Mouse (Mus musculus) T-cell, adult 2 months (primary cell): Measurements from ENCODE around the gene Stx1b.
"Not testable (repeated sequence)": the region's sequence is repeated elsewhere in the genome, so short reads cannot be mapped to it uniquely, and the experiment has no call there.

ENCODE experiments used
- DNase-seq: peaks from one replicate; pipeline ENCODE4 v3.0.0; 2022; ENCODE audit warnings: low spot score

Gene Stx1b

DNA sequence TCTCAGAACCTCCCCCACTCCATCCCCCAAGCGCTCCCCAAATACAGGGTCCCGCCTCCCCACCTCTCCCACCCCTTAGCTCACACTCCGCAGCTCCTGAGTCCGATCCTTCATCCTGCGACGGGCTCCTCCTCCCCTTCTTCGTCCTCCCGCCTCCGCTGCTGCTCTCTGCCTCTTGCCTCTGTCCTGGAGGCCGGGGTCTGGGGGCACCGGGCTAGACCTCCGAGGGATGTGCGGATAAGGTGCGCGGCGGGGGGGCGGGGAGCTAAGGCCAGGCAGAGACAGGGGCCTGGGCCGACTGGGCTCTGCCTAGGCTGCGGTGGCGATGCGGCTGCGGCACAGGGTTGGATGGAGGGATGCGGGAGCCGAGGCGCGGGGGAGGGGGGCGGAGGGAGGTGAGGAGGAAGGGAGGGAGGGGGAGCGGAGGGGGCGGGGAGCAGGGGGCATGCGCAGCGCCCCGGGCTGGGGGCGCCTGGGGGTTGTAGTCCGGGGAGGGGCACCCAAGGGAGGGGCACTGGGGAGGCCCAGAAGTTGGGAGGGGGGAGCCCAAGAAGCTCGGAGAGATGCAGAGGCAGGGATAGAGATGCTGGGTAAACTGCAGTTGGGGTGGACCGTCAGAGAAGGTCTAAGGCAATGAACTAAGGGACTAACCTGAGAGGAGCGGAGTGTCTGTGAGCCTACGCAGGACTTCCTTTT lies at the start of gene Stx1b, which contains the start of gene Stx4a:
TSS of gene Stx1b (minus strand) at position 374 of the 696 bp plus-strand sequence.
TSS of gene Stx4a (plus strand) at position 119 of the 696 bp plus-strand sequence.
- no peak for DNase-seq

DNA sequence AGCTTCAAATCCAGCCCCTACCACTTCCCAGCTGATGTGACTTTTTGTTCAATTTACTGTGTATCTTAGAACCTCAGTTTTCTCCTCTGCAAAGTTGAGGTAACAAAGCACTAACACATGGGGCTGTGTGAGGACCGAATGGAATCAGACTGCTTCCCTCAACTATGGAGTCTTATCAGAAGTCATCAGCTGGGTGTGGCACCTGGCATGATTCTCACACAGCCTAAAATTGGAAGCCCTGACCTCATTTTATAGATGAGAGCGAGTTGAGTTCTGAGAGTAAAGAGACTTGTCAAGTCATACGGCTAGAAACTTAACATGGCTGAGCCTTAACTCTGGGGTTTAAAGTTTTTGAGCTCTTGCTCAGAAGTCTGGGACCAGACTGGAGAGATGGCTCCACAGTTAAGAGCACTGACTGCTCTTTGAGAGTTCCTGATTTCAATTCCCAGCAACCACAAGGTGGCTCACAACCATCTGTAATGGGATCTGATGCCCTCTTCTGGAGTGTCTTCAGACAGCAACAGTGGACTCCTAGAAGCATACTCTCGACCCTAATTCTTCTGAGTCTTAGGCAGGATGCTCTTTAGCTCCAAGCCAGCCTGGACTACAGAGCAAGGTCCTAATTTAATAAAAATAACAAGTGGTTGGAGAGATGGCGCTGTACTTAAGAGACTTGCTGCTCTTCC lies 45.9 kb upstream of the Stx1b start:
- DNase-seq = no peak

DNA sequence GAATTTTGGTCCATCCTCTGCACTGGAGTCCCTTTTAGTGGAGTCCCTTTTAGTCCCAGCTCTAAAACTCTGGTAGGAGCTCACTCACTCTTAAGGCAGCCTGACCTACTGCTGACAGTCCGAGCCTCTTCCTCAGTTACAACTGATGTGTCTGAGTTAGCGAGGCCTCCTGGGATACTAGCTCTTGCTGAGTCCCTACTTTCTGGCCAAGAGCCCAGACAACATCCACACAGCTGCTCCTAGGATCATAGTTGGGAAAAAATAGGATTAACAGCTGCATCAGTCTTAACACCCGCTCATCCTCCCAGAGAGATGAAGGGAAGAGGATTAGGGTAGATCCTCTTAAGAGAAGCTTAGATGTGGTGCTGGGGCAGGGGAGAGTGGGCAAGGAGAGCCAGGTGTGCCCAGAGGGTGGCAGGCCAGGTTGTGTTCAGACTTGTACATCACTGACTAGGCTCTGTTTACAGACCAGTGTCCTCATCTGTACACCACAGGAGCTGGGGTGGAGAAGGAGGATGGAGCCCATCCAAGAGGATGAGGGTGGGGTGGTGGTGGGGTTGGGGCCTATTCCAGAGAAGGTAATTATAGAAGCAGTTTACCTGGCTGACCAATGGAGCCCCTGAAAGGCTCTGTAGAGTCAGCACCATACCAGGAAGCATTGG lies 44.9 kb upstream of the Stx1b start:
- no peak for DNase-seq

DNA sequence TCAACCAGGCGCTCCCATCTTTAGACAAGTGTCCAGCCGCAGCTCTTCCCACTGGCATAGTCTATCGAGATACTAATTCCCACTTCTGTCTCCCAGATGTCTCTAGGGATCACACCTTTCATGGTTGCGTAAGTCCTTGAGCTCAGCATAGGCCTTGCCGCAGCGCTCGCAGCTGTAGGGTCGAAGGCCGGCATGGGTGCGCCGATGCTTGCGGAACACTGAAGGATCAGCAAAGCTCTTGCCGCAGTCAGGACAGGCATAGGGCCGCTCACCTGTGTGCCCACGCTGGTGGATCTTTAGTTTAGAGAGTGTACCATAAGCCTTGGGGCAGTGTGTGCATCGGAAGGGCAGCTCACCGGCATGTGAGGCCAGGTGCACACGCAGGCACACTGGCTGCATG lies 43.3 kb upstream of the Stx1b start:
- DNase-seq = no peak

DNA sequence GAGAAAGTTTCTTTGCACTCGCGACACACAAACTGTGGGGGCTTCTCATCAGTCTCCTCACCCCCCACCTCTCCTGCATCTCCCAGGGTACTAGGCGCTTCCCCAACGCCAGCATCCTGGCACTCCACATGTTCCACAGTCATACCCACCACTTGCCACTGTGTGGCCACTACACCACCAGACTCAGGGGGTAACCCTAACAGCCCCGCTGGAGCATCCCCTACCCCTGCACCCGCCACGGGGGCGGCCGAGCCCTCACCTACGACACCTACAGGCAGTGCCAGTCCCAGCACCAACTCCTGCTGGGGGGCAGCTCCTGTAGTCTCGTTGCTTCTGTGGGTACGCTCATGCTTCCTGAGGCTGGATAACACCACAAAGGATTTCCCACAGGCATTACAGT lies 42.1 kb upstream of the Stx1b start:
- no peak for DNase-seq

DNA sequence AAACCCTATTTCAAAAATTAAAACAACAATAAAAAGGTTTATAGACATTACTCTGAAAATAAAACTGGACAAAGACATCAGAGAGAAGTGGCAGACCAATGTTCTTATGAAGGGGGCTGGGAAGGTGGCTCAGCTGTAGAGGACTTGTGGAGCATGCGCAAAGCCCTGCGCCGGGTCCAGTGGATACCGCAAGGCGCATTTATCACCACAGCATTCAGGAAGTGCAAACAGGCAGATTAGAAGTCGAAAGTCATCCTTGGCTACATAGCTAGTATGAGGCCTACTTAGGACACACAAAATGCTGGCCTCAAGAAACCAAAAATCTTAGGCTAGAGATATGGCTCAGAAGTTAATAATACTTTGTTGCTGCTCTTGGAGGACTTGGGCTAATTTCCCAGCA lies 33.9 kb upstream of the Stx1b start:
- no peak for DNase-seq

DNA sequence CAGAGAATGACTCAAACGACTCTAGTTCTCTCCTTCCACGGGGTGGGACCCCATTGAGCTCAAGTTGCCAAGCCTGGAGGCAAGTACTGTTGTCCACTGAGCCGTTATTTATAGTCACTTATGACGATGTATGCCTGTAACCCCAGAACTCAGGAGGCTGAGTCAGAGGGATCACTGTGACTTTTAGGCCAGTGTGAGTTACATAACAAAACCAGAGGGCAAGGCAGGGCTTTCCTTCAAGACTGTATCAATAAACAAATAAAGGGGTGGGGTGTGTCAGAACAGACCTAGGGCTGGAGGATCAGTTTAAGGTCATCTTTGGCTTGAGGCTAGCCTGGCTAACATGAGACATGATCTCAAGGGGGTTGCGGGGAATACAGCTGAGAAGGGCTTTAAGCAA lies 26.6 kb upstream of the Stx1b start:
- DNase-seq = no peak

DNA sequence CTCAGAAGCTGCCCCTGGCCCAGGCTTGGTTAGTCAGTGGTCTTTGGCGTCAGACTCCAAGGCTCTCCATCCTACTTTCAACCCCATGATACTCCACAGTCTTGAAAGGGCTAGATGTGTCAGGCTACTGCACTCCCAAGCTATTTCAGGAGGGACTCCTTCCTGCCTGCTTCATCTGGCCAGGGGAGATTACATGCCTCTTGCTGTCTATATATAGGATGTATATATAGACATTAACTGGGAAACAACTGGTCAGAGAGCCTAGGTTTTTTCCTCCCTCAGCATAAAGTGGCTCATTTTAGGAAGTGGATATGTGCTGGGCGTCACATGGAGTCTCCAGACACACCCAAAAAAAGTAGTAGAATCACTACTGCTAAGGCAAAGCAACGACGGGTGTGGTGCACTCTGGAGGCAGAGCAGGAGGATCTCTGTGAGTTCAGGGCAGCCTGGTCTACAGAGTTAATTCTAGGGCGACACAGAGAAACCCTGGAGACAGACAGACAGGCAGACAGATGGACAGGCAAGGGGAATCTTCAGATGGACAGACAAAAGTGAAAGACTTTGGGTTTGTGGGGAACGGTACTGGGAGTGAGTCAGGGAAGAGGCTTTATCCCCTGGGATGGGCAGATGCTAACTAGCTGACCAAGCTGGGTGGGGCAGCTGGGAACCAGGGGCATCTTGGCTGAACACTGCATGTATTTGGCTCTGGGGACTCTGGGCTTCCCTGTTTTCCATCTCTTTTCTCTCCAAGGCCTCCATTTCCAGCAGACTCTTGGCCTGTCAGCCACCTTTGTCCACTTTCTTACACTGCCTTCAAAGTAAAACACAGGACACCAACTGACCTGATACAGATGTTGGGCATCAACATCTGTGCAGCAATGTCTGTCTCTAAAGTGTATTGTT lies 25.9 kb upstream of the Stx1b start:
- no peak for DNase-seq

DNA sequence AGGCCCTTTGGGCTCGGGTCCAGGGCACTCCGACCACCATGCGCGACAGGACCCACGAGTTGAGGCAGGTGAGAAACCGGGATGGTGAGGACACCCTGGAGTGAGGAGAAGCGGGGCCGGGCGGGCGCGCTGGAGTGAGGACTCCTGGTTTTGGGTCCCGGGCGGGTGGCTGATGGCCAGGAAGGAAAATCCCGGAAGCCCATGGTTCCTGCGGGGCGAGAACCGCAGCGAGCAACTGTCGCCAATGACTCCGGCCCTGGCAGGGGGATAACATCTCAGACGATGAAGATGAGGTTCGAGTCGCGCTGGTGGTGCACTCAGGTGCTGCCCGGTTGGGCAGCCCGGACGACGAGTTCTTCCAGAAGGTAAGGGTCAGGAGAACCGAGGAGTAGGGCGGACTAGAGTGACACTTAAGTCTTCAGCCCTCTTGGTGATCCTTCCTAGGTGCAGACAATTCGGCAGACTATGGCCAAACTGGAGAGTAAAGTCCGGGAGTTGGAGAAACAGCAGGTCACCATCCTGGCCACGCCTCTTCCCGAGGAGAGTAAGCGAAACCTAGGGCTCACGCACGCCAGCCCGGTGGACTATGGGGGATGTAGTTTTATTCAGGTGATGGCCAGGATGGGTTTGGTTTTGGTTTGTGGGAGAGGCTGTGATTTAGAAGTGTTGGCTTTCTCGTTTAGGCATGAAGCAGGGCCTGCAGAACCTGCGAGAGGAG lies 17.8 kb upstream of the Stx1b start:
- peak; percentile 81 for DNase-seq

DNA sequence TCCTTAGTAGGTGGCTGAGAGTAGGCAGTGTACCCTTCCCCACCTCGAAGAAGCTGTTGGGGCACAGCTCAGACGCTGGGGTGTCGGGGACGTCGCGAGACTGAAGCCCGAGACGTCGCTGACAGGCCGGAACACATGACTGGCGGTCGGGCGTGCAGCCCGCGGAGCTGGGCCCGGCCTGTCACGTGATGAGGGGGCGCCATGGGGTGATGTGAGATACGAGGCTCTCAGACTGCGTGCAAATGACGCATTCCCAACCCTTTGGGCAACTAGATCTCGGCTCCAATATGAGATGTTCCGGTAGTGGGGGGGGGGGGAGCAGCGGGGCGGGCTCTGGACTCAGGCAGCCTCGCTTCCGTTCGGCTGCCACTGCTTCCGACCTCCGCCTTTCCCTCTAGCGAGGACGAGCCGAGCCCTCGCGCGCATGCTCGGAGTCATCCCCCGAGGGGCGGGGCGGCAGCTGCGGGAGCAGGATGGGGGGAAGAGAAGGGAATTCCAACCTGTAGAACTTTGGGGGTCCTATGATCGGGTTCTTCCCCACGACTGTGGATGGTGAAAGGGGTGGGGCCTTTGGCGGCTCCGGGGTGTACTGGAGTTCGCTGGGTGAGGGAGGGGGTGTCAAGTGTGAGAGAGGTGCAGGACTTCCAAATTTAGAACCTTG lies 17.1 kb upstream of the Stx1b start:
- peak; percentile 95 for DNase-seq

DNA sequence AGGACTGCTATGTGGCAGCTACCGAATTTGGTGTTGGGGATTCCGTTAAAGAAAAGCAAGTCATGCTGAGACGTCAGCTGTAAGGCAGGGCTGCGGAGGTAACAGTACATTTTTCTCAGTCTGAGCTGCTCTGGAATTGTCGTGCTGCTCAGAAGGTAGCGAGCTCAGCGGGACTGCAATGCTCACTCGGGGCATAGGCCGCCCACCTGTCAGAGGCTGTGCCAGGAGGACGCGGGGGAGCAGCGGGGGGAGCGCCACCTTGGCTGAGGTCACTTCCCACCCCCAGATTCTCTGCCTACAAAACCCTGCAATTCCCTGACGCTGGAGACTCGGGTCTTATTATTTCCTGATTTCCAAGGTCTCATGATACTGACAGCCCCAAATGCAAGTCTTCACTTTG lies 16.5 kb upstream of the Stx1b start:
- DNase-seq = peak; percentile 61

DNA sequence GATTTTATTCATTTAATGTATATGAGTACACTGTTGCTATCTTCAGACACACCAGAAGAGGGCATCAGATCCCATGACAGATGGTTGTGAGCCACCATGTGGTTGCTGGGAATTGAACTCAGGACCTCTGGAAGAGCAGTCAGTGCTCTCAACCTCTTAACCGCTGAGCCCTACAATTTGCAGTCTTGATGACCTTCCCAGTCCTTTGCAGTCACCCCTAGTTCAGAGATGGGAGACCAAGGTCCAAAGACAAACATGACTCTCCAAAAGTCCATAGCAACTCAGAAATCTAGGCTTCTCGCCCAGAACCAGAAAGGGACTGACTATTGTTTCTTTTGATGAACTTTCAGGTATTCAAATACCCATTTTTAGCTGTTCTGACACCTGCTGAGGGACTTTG lies 15.7 kb upstream of the Stx1b start:
- not testable (repeated sequence) for DNase-seq

DNA sequence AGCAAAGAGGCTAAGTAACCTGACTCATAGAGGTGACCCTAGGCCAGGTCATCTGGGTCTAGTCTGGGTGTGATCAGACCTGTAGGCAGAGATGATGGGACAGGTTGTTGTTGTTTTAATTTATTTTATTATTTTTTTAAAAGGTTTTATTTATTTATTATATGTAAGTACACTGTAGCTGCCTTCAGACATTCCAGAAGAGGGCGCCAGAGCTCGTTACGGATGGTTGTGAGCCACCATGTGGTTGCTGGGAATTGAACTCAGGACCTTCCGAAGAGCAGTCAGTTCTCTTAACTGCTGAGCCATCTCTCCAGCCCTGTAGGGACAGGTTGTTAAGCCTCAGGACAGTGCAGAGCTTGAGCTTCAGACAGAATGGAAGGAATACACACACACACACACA lies 13.5 kb upstream of the Stx1b start:
- DNase-seq = not testable (repeated sequence)

DNA sequence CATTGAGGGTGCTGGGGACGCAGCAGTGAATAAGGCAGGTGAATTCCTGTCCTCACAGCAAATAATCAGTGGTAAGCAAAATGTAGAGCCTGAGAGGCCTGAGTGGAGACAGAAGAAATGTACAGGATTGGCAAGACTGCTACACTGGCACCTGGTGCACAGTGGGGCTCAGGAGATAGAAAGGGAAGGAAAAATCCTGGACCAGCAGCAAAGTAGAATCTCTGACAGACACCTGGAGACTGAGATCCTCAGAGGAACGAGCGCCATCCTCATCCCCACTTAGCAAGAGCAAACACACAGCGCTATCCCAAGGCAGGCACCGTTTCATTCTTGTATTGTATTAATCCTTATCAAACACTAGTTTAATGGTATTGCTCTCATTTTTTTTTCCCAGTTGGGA lies 13.1 kb upstream of the Stx1b start:
- no peak for DNase-seq

DNA sequence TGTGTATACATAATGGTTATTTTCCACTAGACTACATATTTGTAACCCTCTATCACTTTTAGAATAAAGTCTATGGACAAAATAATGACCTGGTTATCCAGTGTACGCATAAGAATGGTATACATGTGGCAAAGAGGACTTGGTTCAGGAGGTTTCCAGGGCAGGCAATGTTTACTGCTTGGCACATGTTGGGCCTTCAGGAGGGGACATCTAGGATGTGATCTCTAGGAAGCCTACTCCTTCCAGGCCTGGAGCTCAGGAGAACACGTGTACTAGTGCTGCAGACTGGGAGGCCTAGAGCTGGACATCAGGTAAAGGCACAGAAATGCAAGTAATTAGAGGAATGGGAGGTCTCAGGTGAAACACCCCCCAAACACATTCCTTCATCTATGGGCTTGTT lies 11.2 kb upstream of the Stx1b start:
- no peak for DNase-seq

DNA sequence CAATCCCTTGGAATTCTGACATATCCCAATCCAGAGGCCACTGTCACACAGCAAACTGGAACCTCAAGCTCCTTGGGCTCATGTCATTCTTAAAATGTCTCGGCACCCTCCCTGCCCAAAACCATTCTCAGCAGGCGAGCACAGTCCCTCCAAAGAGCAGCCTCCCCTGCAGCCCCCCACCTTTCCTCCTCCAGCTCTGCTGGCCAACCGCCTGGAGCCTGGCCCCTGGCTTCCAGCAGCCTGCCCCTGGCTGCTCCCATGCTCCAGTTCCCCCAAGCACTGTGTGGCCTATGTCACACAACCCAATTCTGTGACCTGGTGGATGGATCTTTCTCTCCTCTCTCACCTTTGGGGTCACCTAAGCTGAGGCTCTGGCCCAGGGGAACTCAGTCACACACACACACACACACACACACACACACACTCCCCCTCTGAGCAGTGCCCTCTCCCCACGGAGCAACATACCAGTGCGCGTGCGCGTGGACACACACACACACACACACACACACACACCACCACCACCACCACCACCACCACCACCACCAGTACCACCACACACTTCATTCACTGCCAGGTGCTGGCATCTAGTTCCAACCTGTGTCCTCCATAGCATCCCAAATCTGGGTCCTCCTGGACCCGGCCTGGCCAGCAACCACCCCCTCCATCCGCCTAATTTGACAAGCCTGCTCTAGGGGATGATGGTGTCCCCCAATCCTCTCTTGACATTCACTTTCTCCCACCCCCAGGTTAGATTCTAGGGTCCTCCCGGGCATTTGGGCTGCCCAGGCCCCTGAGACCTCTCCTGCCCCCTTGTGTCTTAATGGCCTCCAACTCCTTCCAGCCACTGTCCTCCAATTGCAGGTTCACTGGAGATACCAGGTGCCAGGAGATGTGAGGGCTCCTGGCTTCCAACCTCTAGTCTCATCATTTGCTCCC lies 845 bp downstream of the Stx1b start:
- DNase-seq = no peak

DNA sequence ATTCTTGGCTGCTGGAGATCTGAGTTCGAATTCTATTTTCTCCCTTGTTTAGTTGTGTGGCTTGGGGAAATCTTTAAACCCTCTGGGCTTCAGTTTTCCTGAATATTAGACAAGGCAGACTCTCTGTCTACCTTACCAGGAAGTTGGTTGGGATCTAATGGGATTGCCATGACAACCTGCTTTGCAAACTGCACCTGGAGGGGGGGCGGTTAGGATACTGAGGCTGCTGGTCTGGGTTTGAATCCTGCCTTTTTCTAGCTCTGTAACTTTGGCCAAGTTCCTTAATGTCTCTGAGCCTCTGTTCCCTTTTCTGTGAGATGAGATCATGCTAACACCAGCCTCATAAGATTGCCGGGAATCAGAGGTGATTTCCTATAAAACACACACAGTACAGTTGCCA lies 1.9 kb downstream of the Stx1b start:
- DNase-seq = no peak

DNA sequence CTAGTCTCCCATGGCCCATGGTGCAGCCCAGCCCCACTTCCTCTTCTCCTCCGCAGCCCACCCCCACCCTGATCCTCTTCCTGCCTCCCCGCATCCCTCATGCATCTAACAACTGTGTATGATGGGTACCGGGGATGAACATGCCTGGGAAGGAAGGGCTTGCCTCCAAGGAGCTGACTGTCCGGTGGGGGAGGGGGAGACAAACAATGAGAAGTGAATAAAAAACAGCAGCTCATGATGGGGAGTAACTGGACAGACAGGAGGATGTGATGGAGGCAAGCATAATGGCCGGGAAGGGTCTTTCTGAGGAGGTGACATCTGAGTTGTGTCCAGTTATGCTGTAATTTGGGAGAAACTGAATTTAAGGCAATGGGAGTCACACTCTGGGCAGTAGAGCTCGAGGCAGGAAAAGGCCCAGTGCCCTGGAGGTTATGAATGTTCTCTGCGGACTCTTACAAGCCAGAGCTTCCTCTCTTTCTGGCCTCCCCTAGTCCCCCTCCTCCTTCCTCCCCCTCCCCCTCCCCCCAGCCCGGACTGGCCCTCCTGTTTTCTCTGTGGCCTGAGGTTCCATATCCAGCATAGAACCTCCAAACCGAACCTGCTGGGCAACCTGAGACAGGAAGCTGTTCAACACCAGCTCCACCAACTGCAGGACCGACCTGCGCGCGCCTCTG lies 3.4 kb downstream of the Stx1b start:
- DNase-seq = no peak

DNA sequence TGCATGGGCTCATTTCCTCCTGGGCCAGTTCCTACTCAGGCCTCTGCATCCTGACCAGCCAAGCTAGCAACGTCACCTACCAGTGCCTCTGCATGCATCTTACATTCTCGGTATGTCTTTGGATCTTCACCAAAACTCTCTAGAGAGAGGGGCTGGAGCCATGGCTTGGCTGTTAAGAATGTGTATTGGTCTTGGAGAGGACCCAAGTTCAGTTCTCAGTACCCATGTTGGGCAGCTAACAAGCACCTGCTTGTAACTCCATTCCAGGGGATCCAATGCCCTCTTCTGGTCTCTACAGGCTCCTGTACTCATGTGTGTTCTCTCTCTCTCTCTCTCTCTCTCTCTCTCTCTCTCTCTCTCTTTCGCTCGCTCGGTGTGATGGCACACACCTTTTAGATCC lies 6.6 kb downstream of the Stx1b start:
- DNase-seq = no peak
